Mouse (Mus musculus) lung, adult 10 weeks (tissue): ENCODE results near the gene Adad2. TPM values are rescaled to one million over a fixed set of nuclear protein-coding genes. Genes with fewer than 3 reads are reported as not detected.

Experiments
- polyA plus RNA-seq: library from polyadenylated mRNA; stranded (reverse); fragments of 350-450 nt; fragmentation: Illumina TruSeq; extraction: RNeasy Lipid Tissue Mini Kit (QIAGEN cat#74804); gene quantifications from one replicate; pipeline ENCODE4 v1.2.3, GENCODE M21; 2014; ENCODE audit warnings: low read depth, low replicate concordance; ENCODE audit not compliant: insufficient read depth

The Adad2 gene
- not detected for polyA plus RNA-seq

GRCm38 (mm10) chr8:119612471-119612870 is at the start of gene Adad2:
Adad2 (plus strand) TSS chr8:119612747.

GRCm38 (mm10) chr8:119574437-119575365 is 37.8 kb upstream of the Adad2 start, which contains the start of the genes Hsdl1 and Dnaaf1:
Hsdl1 (minus strand) TSS chr8:119575183.
Dnaaf1 (plus strand) TSS chr8:119575235.

GRCm38 (mm10) chr8:119604996-119605395 is 7.6 kb upstream of the Adad2 start, which contains the start of gene Taf1c:
Taf1c (minus strand) TSS chr8:119605222.

DNA sequence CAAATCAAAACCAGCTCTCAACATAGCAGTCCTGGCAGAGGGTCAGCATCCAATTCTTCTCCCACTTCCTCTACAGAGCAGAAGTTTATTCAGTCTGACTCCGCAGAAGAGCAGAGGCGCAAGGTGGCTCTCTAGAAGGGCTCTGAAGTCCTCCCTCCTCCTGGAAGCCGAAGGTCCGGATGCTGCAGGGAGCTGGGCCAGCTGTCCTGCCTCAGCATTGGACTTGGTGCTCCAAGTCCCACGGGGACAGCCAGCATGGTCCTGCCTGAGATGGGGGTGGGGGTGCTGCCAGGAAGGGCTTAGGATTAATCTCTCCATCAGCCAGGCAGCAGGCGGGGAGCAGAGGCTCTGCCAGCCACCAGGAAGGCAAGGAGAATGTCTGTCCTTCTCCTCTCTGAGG is 22.8 kb downstream of the Adad2 start, which contains the start of gene Kcng4:
TSS of gene Kcng4 (minus strand) at position 303 of the 400 bp plus-strand sequence.

Other genes with a start within 250 kb of the Adad2 start
- 23.2 TPM for gene Mlycd, start 217.9 kb upstream of the Adad2 start, polyA plus RNA-seq
- 9.3 TPM for gene Osgin1, start 178.6 kb upstream of the Adad2 start, polyA plus RNA-seq
- 0.50 TPM for gene Necab2, start 166.0 kb upstream of the Adad2 start, polyA plus RNA-seq
- gene Slc38a8, start 111.0 kb upstream of the Adad2 start, polyA plus RNA-seq: not detected
- gene Mbtps1, start 54.0 kb upstream of the Adad2 start, polyA plus RNA-seq: 36.6 TPM
- gene Hsdl1, start 37.6 kb upstream of the Adad2 start, polyA plus RNA-seq: 14.3 TPM
- gene Dnaaf1, start 37.5 kb upstream of the Adad2 start, polyA plus RNA-seq: 2.6 TPM
- gene Taf1c, start 7.5 kb upstream of the Adad2 start, polyA plus RNA-seq: 5.0 TPM
- 0.11 TPM for gene Kcng4, start 22.9 kb downstream of the Adad2 start, polyA plus RNA-seq
- gene Wfdc1, start 53.6 kb downstream of the Adad2 start, polyA plus RNA-seq: 42.1 TPM
- 3.5 TPM for gene Atp2c2, start 87.3 kb downstream of the Adad2 start, polyA plus RNA-seq
- 5.7 TPM for gene Tldc1, start 165.7 kb downstream of the Adad2 start, polyA plus RNA-seq
- 94.1 TPM for gene Cotl1, start 227.8 kb downstream of the Adad2 start, polyA plus RNA-seq
- gene Klhl36, start 249.5 kb downstream of the Adad2 start, polyA plus RNA-seq: 4.5 TPM